Mouse (Mus musculus) adrenal gland, postnatal 36 days (tissue): ENCODE measurements around the gene Olfr25. TPM values are rescaled to one million over a fixed set of nuclear protein-coding genes. Genes with fewer than 3 reads are reported as not detected.

Experiments used
- DNase-seq, 2 experiments: peaks; one replicate each; pipeline ENCODE4 v3.0.0; 2021; ENCODE audit warnings: mixed read lengths in 1 of 2
- long read RNA-seq, 2 experiments: library from polyadenylated mRNA; stranded (forward); transcript quantifications; one replicate each; pipeline ENCODE4 v2.0.0; 2021; ENCODE audit warnings: borderline sequencing depth in 2 of 2
- total RNA-seq, 2 experiments: library from RNA; stranded (reverse); gene quantifications; 2 replicates each; pipeline ENCODE4 v1.2.3; 2021

Gene Olfr25
- total RNA-seq, result not detected
- long read RNA-seq, experiment 1, result 0 reads
- long read RNA-seq, experiment 2, result 0 reads

DNA sequence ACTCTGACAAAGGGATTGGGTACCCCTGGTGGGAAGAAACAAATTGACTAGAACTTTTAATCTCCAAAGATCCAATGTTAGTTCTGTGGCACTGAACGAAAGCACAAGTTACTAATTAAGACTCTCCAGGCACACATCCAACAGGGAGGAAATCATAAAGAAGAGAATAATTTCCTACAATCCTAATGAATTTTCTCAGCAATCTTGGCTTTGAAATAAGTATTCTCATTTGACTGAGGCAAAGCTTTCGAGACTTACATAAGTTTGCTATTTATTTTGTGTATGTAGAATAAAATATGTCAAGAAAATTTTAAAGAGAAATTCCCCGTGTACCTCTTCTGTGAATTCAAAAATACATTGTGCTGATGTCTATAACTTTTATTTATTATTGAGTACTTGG lies at the start of gene Olfr25:
Olfr25 (plus strand) TSS at position 301 of the 400 bp plus-strand sequence.
- no peak for DNase-seq

GRCm38 (mm10) chr9:38290807-38291206 lies 38.1 kb upstream of the Olfr25 start, which contains the start of gene Olfr896-ps1:
Gene Olfr896-ps1 (plus strand): TSS chr9:38291107.
- no peak for DNase-seq

- DNase-seq, result no peak
Observed at GRCm38 (mm10) chr9:38348111-38348510, 19.3 kb downstream of the Olfr25 start, which contains the start of gene Olfr898. Gene Olfr898 (plus strand): TSS chr9:38348411.

DNA sequence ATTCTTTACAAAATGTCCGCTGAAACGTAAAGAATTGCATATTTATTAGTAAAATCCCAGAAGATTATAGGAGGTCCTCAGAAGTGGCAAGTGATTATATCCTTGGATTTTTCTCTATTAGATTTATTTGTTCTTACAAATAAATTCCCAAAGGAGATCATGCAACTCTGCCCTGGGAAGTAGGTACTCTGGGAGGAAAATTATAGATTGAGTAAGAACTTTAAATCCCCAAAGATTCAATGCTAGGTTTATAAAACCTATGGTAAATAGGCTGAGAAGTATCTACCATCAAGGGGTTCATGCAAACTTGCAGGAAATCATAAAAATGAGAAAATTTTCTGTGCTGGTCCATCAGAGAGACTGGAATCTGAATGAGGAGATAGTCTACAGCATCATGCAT lies 37.7 kb downstream of the Olfr25 start, which contains the start of gene Olfr250:
Olfr250 (plus strand) TSS at position 301 of the 400 bp plus-strand sequence.
- DNase-seq, result no peak

GRCm38 (mm10) chr9:38376786-38377185 lies 47.9 kb downstream of the Olfr25 start, which contains the start of gene Olfr251:
Gene Olfr251 (plus strand): TSS chr9:38377086.
- no peak for DNase-seq

Other genes starting within 250 kb of the Olfr25 start
- not detected for gene Olfr887, start 245.0 kb upstream of the Olfr25 start, total RNA-seq
- gene Olfr888, start 220.9 kb upstream of the Olfr25 start, total RNA-seq, result not detected
- gene Olfr889, start 213.9 kb upstream of the Olfr25 start, total RNA-seq, result under 1 TPM; 0.13 to 0.66 TPM
- not detected for gene Olfr890, start 186.5 kb upstream of the Olfr25 start, total RNA-seq
- gene Olfr891, start 148.2 kb upstream of the Olfr25 start, total RNA-seq, result not detected
- gene Olfr893, start 120.7 kb upstream of the Olfr25 start, total RNA-seq, result not detected
- gene Olfr894, start 111.0 kb upstream of the Olfr25 start, total RNA-seq, result not detected
- gene Olfr143, start 76.3 kb upstream of the Olfr25 start, total RNA-seq, result not detected
- gene Olfr895, start 61.2 kb upstream of the Olfr25 start, total RNA-seq, result not detected
- gene Olfr896-ps1, start 38.0 kb upstream of the Olfr25 start, total RNA-seq, result not detected
- gene Olfr898, start 19.4 kb downstream of the Olfr25 start, total RNA-seq, result not detected
- gene Olfr250, start 37.8 kb downstream of the Olfr25 start, total RNA-seq, result not detected
- not detected for gene Olfr251, start 48.0 kb downstream of the Olfr25 start, total RNA-seq
- not detected for gene Olfr147, start 72.6 kb downstream of the Olfr25 start, total RNA-seq
- not detected for gene Olfr901, start 100.4 kb downstream of the Olfr25 start, total RNA-seq
- not detected for gene Olfr902, start 118.6 kb downstream of the Olfr25 start, total RNA-seq
- not detected for gene Olfr904, start 134.1 kb downstream of the Olfr25 start, total RNA-seq
- gene Olfr905, start 142.0 kb downstream of the Olfr25 start, total RNA-seq, result under 1 TPM in 1 of 2 experiments, not detected in 1; 0.13 TPM
- not detected for gene Olfr906, start 158.0 kb downstream of the Olfr25 start, total RNA-seq
- not detected for gene Olfr907, start 166.7 kb downstream of the Olfr25 start, total RNA-seq
- gene Olfr911-ps1, start 192.5 kb downstream of the Olfr25 start, total RNA-seq, result not detected
- not detected for gene Olfr910, start 208.8 kb downstream of the Olfr25 start, total RNA-seq